Mouse (Mus musculus) cerebellum, adult 2 months (tissue): ENCODE data around the gene Tle2.

ENCODE experiments used
- CTCF ChIP-seq: fragments of 200-500 bp; IDR thresholded peaks from 2 replicates; pipeline ENCODE4 v1.5.1; 2011; ENCODE audit warnings: low read depth, mild to moderate bottlenecking, control low read depth, low read length, moderate library complexity, borderline replicate concordance; ENCODE audit not compliant: insufficient read depth
- POLR2A ChIP-seq: fragments of 200-500 bp; IDR thresholded peaks from 2 replicates; pipeline ENCODE4 v1.6.1; 2011; ENCODE audit warnings: low read length, control low read depth, borderline replicate concordance; ENCODE audit not compliant: insufficient read depth

GRCm38 (mm10) chr10:81623441-81623840 lies 49.1 kb downstream of the Tle2 start:
- no peak for TF ChIP-seq CTCF
- no peak for TF ChIP-seq POLR2A
